Mouse (Mus musculus): ENCODE measurements at regions not wholly inside any gene's neighbourhood (a gene's known extent, or its start where the extent isn't known, plus 50 kb on each side); places are given as distances from the start of the nearest gene placed in this dataset.
"Not testable (repeated sequence)": the region's sequence is repeated elsewhere in the genome, so short reads cannot be mapped to it uniquely, and the experiment has no call there.

DNA sequence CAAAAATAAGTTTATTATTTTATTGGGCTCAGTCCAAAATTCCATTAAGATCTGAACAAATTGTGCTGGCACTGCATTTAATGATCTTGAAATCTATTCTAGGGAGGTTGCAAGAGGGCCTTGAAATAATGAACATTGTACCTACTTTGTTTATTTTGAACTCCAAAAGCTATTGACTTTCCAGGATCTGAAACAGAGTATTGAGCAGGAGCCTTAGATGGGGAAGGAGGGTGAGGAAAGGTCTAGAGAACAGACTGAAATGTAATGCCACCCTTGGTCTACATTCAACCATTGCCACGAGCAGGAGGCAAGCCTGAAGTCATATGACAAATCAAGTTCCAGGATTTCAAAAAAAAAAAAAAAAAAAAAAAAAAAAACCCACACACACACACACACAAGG, 1028.9 kb upstream of the Gje1 start:
- H3K27ac ChIP-seq = no peak overlapping the region
- no peaks in the 10 kb centered on the region for H3K27me3 ChIP-seq
- no peaks in the 10 kb centered on the region for H3K36me3 ChIP-seq (replicated peaks)
- H3K9me3 ChIP-seq = no peaks in the 10 kb centered on the region
- no peak overlapping the region for H3K9ac ChIP-seq
- H3K4me3 ChIP-seq (replicated peaks) = no peak overlapping the region
- ATAC-seq (ENCODE audit: low FRiP score) = no peak
- 63% methylated on average over 1 of the region's 1 CpGs for WGBS
- no peak overlapping the region for H3K4me2 ChIP-seq
- H3K4me1 ChIP-seq = no peaks in the 10 kb centered on the region

DNA sequence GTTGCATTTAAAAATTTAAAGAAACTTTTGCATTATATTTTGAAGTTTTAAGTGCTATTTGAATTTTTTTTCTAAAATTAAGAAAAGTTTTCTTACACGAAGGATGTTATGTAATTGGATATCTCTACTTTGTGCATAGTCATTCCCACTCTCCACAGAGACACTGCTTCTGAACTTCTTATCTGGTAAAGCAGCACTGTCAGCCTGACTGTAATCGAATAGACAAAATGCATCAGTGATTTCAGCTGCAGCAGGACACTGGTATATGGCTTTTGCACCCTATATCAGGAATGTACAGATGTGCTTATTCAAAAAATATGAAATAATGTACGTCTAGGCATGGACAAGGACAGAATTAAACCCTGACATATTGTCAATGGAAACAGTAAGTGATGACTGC, 1020.6 kb upstream of the Gje1 start:
- Histone ChIP-seq H3K27ac (no peak overlapping the region), H3K4me1 (no peaks in the 10 kb centered on the region), H3K9me3 (no peaks in the 10 kb centered on the region), H3K4me3 (replicated peaks) (no peak overlapping the region), H3K27me3 (no peaks in the 10 kb centered on the region), H3K4me2 (no peak overlapping the region), H3K9ac (no peak overlapping the region), H3K36me3 (replicated peaks) (no peaks in the 10 kb centered on the region)
- ATAC-seq (ENCODE audit: low FRiP score) = no peak
- WGBS = 82% methylated on average over 3 of the region's 3 CpGs

GRCm38 (mm10) chr10:15731318-15731717, 1013.3 kb upstream of the Gje1 start:
- H3K27me3 ChIP-seq = no peaks in the 10 kb centered on the region
- no peak overlapping the region for H3K27ac ChIP-seq
- H3K9me3 ChIP-seq = no peaks in the 10 kb centered on the region
- no peaks in the 10 kb centered on the region for H3K36me3 ChIP-seq (replicated peaks)
- WGBS = 100% methylated on average over 1 of the region's 1 CpGs
- no peak overlapping the region for H3K4me3 ChIP-seq (replicated peaks)
- H3K9ac ChIP-seq = no peak overlapping the region
- no peak for ATAC-seq (ENCODE audit: low FRiP score)
- H3K4me2 ChIP-seq = no peak overlapping the region
- no peaks in the 10 kb centered on the region for H3K4me1 ChIP-seq

DNA sequence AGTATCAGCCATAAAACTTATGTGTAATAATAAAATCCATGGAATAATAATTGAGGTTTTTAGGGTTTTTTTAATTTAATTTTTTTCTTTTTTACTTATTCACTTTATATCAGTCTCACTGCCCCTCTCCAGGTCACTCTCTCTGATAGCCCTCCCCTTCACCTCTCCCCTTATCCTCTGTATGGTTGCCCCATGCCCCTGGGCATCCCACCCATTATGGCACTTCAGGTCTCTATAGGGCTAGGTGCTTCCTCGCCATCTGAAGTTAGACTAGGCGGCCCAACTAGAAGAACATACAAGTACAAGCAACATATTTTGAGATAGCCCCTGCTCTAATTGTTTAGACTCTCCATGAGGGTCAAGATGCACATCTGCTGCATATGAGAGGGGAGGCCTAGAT, 979.9 kb upstream of the Gje1 start:
- WGBS = 100% methylated on average over 2 of the region's 2 CpGs
- Histone ChIP-seq H3K4me2 (no peak overlapping the region), H3K9me3 (no peaks in the 10 kb centered on the region), H3K4me1 (0 out of 2 replicates have a peak, but pooled peaks cover 4% of the 10 kb centered on the region), H3K9ac (no peak overlapping the region), H3K27me3 (no peaks in the 10 kb centered on the region), H3K4me3 (replicated peaks) (no peak overlapping the region), H3K27ac (no peak overlapping the region), H3K36me3 (replicated peaks) (no peaks in the 10 kb centered on the region)
- ATAC-seq (ENCODE audit: low FRiP score) = no peak

- ATAC-seq (ENCODE audit: low FRiP score) = no peak
- H3K4me1 ChIP-seq = no peaks in the 10 kb centered on the region
- H3K9me3 ChIP-seq = no peaks in the 10 kb centered on the region
- H3K36me3 ChIP-seq (replicated peaks) = no peaks in the 10 kb centered on the region
- H3K4me2 ChIP-seq = no peak overlapping the region
- no peak overlapping the region for H3K4me3 ChIP-seq (replicated peaks)
- 87% methylated on average over 1 of the region's 1 CpGs for WGBS
- H3K27ac ChIP-seq = no peak overlapping the region
- H3K27me3 ChIP-seq = no peaks in the 10 kb centered on the region
- no peak overlapping the region for H3K9ac ChIP-seq
These were observed 979.0 kb upstream of the Gje1 start for GRCm38 (mm10) chr10:15697050-15697449.

DNA sequence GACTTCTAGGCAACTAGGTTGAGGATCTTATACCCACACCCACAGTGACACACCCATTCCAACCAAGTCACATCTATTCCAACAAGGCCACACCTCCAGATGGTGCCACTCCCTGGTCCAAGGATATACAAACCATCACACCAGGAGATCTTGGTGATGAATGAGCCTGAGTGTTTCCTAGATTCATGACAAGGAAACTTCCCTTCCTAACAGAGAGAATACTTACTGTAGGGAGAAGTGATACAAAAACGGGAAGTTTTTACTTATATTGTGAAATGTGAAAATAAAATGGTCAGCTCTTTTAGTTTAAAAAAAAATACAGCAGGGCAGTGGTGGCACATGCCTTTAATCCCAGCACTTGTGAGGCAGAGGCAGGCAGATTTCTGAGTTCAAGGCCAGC, 953.6 kb upstream of the Gje1 start:
- ATAC-seq (ENCODE audit: low FRiP score); H3K9me3 ChIP-seq; H3K4me1 ChIP-seq; H3K27ac ChIP-seq; H3K27me3 ChIP-seq; H3K36me3 ChIP-seq (replicated peaks); H3K4me3 ChIP-seq (replicated peaks); H3K4me2 ChIP-seq; H3K9ac ChIP-seq: not testable (repeated sequence)
- WGBS = 90% methylated on average over 1 of the region's 1 CpGs
